ENCODE assay signal across 24 mouse cellular contexts in genomic region chr5:149499936-149500335, GRCm38 (mm10). TPM values are rescaled to one million over a fixed set of nuclear protein-coding genes. Genes with fewer than 3 reads are reported as not detected.
DNase-seq lines count a peak whose midpoint lies in the region; ATAC-seq and TF ChIP-seq lines count a peak whose summit lies in the region.
"Had no signal": no experiment of that assay in that cellular context is flagged by ENCODE, and none has a peak within 500 bp of the region (broad histone marks: within the 10 kb centered on the region; RNA-seq: fewer than 3 reads in every experiment).

No protein-coding gene starts in this region.

- no peak for ATAC-seq in forebrain, embryonic 16.5 days
- ATAC-seq in lung, embryonic 14.5 days (ENCODE audit: insufficient read depth) = peak; percentile 58; the same call in 1 of the 2 replicates
- no peak for ATAC-seq in granulocyte monocyte progenitor cell, adult 5-6 weeks (replicated peaks; ENCODE audit: poor library complexity, severe bottlenecking)
- ATAC-seq: forebrain, embryonic 13.5 days; forebrain, embryonic 15.5 days had no signal

- H3K9ac ChIP-seq in forebrain, embryonic 16.5 days (replicated peaks; ENCODE audit: low read depth, low read length) = no peak overlapping the region
- H3K9ac ChIP-seq in lung, embryonic 14.5 days = no peak overlapping the region
- H3K9ac ChIP-seq: embryonic facial prominence, embryonic 13.5 days; embryonic facial prominence, embryonic 15.5 days; forebrain, embryonic 13.5 days; forebrain, embryonic 15.5 days had no signal

- no peak for DNase-seq in forebrain, embryonic 10.5 days (ENCODE audit: extremely low spot score, low spot score)
- peak; percentile 26 for DNase-seq in lung, embryonic 14.5 days
- no peak for DNase-seq in lung, adult 18-20 months
- peak; percentile 53 for DNase-seq in R1 (ENCODE audit: low read depth, low spot score)
- peak; percentile 51 for DNase-seq in ZHBTc4 (ENCODE audit: low read depth, low spot score)
- DNase-seq in adrenal gland, postnatal 10 days = no peak
- DNase-seq: adrenal gland, adult 2 months; adrenal gland, postnatal 14 days; adrenal gland, postnatal 36 days; cerebellum, adult 11-12 months; cerebellum, adult 2 months; cerebellum, adult 9-10 months; cerebellum, postnatal 10 days; cerebellum, postnatal 36 days; embryo, embryonic 11 days had no signal

- peaks cover 72% of the 10 kb centered on the region for H3K27me3 ChIP-seq in forebrain, embryonic 10.5 days (ENCODE audit: poor library complexity, severe bottlenecking)
- H3K27me3 ChIP-seq in forebrain, embryonic 16.5 days (replicated peaks; ENCODE audit: control insufficient read depth, insufficient read depth, low read length) = no peaks in the 10 kb centered on the region
- no peaks in the 10 kb centered on the region for H3K27me3 ChIP-seq in lung, embryonic 14.5 days (ENCODE audit: insufficient read depth, low read length)
- H3K27me3 ChIP-seq: embryonic facial prominence, embryonic 13.5 days; embryonic facial prominence, embryonic 15.5 days; forebrain, embryonic 13.5 days; forebrain, embryonic 15.5 days had no signal

- no peak for TF ChIP-seq CTCF in lung, embryonic 14.5 days (IDR thresholded peaks at IDR 0.05; ENCODE audit: low read depth)

- no peaks in the 10 kb centered on the region for H3K36me3 ChIP-seq in forebrain, embryonic 10.5 days (replicated peaks)
- H3K36me3 ChIP-seq in forebrain, embryonic 16.5 days (ENCODE audit: control insufficient read depth, insufficient read depth) = no peaks in the 10 kb centered on the region
- H3K36me3 ChIP-seq in lung, embryonic 14.5 days (ENCODE audit: insufficient read depth) = no peaks in the 10 kb centered on the region
- H3K36me3 ChIP-seq: embryonic facial prominence, embryonic 13.5 days; embryonic facial prominence, embryonic 15.5 days; forebrain, embryonic 15.5 days had no signal

- peak overlapping the region; percentile 16; the same call in 1 of the 2 replicates for H3K27ac ChIP-seq in forebrain, embryonic 10.5 days
- no peak overlapping the region for H3K27ac ChIP-seq in forebrain, embryonic 16.5 days (ENCODE audit: low read length)
- H3K27ac ChIP-seq in lung, embryonic 14.5 days (ENCODE audit: low read depth) = no peak overlapping the region
- H3K27ac ChIP-seq: embryonic facial prominence, embryonic 13.5 days; embryonic facial prominence, embryonic 15.5 days; forebrain, embryonic 13.5 days; forebrain, embryonic 15.5 days had no signal

- no peaks in the 10 kb centered on the region; the same call in 1 of the 2 replicates for H3K9me3 ChIP-seq in forebrain, embryonic 10.5 days
- no peaks in the 10 kb centered on the region for H3K9me3 ChIP-seq in forebrain, embryonic 16.5 days (ENCODE audit: control insufficient read depth, low read length)
- no peaks in the 10 kb centered on the region for H3K9me3 ChIP-seq in lung, embryonic 14.5 days (ENCODE audit: low read depth, low read length)
- H3K9me3 ChIP-seq: embryonic facial prominence, embryonic 13.5 days; embryonic facial prominence, embryonic 15.5 days; forebrain, embryonic 13.5 days; forebrain, embryonic 15.5 days had no signal

- H3K4me2 ChIP-seq in forebrain, embryonic 16.5 days (ENCODE audit: low read length) = no peak overlapping the region
- no peak overlapping the region for H3K4me2 ChIP-seq in lung, embryonic 14.5 days
- H3K4me2 ChIP-seq: embryonic facial prominence, embryonic 13.5 days; embryonic facial prominence, embryonic 15.5 days; forebrain, embryonic 13.5 days; forebrain, embryonic 15.5 days had no signal

- no peak overlapping the region for H3K4me3 ChIP-seq in forebrain, embryonic 10.5 days
- no peak overlapping the region for H3K4me3 ChIP-seq in forebrain, embryonic 16.5 days (replicated peaks; ENCODE audit: low read length)
- H3K4me3 ChIP-seq in lung, embryonic 14.5 days (ENCODE audit: low read depth, low read length) = no peak overlapping the region
- H3K4me3 ChIP-seq: embryonic facial prominence, embryonic 13.5 days; embryonic facial prominence, embryonic 15.5 days; erythroblast, embryonic 14.5 days; forebrain, embryonic 13.5 days; forebrain, embryonic 15.5 days had no signal

- peaks cover 37% of the 10 kb centered on the region for H3K4me1 ChIP-seq in forebrain, embryonic 10.5 days
- peaks cover 43% of the 10 kb centered on the region for H3K4me1 ChIP-seq in forebrain, embryonic 16.5 days (replicated peaks; ENCODE audit: control insufficient read depth, insufficient read depth, low read length)
- no peaks in the 10 kb centered on the region for H3K4me1 ChIP-seq in lung, embryonic 14.5 days (ENCODE audit: insufficient read depth)
- H3K4me1 ChIP-seq: embryonic facial prominence, embryonic 15.5 days had no signal

- WGBS in forebrain, embryonic 10.5 days = 62% methylated on average over 4 of the region's 4 CpGs
- 46% methylated on average over 4 of the region's 4 CpGs for WGBS in forebrain, embryonic 16.5 days
- 36% methylated on average over 4 of the region's 4 CpGs for WGBS in lung, embryonic 14.5 days

RNA-seq across cellular contexts. Expression of gene Wdr95, which starts 28.5 kb away (rescaled TPM):
- polyA plus RNA-seq in forebrain, embryonic 10.5 days (2016; fragmentation: Nextera tagmentation; extraction: Ambion mirVana) = not detected in 2 replicates
- 0.14 and 0.19 TPM in 2 replicates for polyA plus RNA-seq in forebrain, embryonic 16.5 days (2015; fragmentation: Nextera tagmentation; extraction: Ambion mirVana)
- not detected in 2 replicates for polyA plus RNA-seq in lung, embryonic 14.5 days (2014; fragmentation: Nextera tagmentation; extraction: Ambion mirVana)
- total RNA-seq in adrenal gland, postnatal 10 days (2021) = under 1 TPM in 1 of 2 experiments, not detected in 1; 0.09 TPM
- not detected in 2 replicates for total RNA-seq in granulocyte monocyte progenitor cell, adult 5-6 weeks (2014; fragmentation: Nextera tagmentation)
- total RNA-seq in granulocyte monocyte progenitor cell, adult 5-6 weeks (2017) = not detected in 2 replicates
- total RNA-seq: adrenal gland, adult 2 months; adrenal gland, postnatal 14 days; adrenal gland, postnatal 36 days; common myeloid progenitor, adult 5-6 weeks; MEL had no signal
- polyA plus RNA-seq: adrenal gland, adult 2 months; erythroblast, embryonic 14.5 days had no signal

Comparison
In these comparisons a context has a peak if more than half of its experiments do, and no peak if none do; other contexts are left out.
1. DNase-seq: peak in lung, embryonic 14.5 days (single experiment), R1 (single experiment) and ZHBTc4 (single experiment); none in forebrain, embryonic 10.5 days (single experiment), lung, adult 18-20 months (0 of 2) and adrenal gland, postnatal 10 days (single experiment).